Mouse (Mus musculus): ENCODE data around the gene Vps52.
A peak's percentile ranks its signal among the peaks of the same experiment; 100 is the strongest.
"Not testable (repeated sequence)": the region's sequence is repeated elsewhere in the genome, so short reads cannot be mapped to it uniquely, and the experiment has no call there.

Vps52 gene

GRCm38 (mm10) chr17:33968489-33968888, 12.9 kb downstream of the Vps52 start:
- peak; percentile 79 for DNase-seq

DNA sequence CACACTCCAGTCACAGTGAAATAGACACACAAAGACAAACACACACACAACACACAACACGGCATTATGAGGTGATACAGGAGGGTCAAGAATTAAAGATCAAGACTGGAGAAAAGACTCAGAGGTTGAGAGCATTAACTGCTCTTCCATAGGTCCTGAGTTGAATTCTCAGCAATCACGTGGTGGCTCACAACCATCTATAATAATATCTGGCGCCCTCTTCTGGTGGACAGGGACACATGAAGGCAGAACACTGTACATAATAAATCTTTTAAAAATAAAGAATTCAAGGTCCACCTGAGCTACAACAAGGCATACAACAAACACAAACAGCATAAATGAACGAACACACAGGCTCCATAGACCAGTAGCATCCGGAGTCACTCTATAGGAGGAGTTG, 13.3 kb downstream of the Vps52 start:
- DNase-seq = peak; percentile 64

- DNase-seq = no peak
Measured at GRCm38 (mm10) chr17:33969394-33969793, 13.8 kb downstream of the Vps52 start.

- no peak for DNase-seq
Measured at GRCm38 (mm10) chr17:33972691-33973090, 17.1 kb downstream of the Vps52 start.

- no peak for DNase-seq
Measured at GRCm38 (mm10) chr17:33973572-33973971, 18.0 kb downstream of the Vps52 start.

- DNase-seq = no peak
Measured at GRCm38 (mm10) chr17:33977861-33978557, 22.4 kb downstream of the Vps52 start.

DNA sequence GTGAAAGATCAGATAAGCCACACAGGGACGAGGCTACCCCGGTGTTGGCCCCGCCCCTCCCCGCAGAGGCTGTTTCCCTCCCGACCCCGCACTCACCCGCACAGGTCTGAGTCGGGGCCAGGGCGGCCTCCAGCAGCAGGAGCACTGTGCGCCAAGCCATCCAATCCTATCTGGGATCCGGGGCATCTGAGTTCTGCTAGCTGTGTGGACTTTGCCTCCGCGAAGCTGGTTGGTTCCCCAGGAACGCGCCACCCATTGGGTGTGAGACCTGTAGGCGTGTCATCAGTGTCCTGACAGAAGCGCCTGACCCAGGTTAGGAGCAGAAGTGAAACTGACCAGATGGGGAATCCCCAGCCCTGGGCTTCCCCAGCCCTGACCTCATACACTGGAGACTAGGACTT, 23.0 kb downstream of the Vps52 start:
- DNase-seq = peak; percentile 60

GRCm38 (mm10) chr17:33979512-33980050, 24.0 kb downstream of the Vps52 start:
- DNase-seq = no peak

GRCm38 (mm10) chr17:33980181-33981035, 24.8 kb downstream of the Vps52 start:
- no peak for DNase-seq

DNA sequence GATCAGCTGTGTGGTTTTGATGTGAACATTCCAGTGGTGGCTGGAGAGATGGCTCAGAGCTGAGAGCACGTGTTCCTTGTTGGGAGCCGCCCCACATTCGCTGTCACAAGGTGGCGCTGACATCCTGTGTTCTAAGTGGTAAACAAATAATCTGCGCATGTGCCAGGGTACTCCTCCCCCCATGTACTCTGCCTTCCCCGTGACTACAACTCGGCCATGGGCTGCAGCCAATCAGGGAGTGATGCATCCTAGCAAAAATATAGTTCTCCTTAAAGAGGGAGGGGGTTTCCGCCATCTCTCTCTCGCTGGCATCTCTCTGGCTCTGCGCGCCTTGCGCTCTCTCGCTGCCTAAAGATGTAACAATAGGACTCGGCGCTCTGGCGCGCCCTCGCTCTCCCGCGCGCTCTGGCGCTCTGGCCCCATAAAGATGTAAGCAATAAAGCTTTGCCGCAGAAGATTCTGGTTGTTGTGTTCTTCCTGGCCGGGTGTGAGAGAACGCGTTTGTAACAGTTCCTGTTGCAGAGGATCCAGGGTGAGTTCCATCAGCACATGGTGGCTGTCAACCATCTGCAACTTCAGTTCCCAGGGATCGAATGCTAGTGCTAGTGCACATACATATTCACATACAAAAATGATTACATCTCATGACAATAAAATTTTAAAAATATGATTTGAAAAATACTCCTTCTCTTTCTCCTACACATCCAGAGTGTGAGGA, 25.7 kb downstream of the Vps52 start:
- peak; percentile 91 for DNase-seq

DNA sequence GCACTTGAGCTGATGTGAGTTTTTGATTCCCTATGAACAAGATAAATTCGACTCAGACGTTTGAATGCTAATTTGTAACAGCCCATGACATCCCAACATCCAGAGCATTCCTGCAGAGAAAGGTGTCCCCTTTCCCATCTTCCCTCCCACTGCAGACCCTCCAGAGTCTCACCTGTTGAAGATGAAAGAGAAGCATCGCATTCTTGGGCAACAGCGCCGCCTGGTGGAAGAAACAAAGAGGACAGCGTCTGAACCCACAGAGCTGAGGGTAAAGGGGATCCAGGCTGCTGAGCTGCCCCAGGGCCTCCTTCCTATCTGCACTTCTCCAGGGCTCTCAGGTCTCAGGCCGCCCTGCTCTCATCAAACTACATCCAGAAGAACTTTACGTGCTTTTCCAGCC, 26.5 kb downstream of the Vps52 start:
- peak; percentile 83 for DNase-seq

DNA sequence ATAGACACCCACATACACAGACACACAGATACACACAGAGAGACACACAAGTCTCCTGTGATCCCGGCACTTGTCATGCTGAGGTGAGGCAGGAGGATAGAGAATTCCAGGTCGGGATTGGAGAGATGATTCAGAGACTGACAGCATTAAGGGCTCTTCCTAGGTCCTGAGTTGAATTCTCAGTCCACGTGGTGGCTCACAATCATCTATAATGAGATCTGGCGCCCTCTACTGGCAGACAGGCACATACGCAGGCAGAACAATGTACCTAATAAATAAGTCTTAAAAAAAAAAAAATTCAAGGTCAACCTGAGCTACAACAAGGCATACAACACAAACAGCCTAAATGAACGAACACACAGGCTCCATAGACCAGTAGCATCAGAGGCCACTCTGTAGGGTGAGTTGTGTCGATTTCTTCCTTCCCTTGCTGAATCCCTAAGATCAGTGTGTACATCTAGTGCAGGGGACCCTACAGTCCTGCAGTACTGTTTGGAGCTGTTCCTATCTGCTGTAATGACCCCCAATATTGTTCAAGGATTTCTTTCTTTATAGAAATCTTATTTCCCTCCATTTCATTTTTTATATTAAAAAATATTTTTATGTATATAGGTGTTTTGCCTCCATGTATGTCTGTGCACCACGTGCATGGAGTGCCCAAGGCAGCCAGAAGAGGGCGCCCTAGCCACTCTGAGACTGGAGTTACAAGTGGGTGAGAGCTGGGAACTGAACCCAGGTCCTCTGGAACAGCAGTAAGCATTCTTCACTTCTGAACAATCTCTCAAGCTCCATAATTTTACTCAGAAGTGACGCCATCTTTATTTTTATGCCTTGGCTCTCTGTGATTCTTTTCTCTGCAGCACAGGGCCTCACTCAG, 36.4 kb downstream of the Vps52 start:
- peak; percentile 62 for DNase-seq

GRCm38 (mm10) chr17:33994959-33995358, 39.3 kb downstream of the Vps52 start:
- no peak for DNase-seq

DNA sequence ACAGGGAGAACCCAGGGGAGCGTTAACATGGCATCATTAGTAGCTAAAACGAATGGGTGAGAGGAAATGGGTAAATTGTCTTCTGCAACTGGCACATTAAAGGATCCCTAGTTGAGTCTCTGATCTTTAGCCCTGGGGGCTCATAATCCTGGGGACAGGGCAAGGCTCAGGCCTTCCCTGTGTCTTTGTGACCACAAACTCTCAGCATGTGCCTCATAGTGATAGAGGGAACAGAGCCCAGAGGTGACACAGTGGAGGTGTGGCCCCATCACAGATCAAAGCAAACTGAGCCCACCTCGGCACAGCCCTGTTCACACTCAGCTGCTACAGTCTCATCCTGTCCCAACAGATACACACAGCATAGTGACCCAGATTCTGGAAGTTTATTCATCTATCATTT, 40.0 kb downstream of the Vps52 start:
- DNase-seq = no peak

DNA sequence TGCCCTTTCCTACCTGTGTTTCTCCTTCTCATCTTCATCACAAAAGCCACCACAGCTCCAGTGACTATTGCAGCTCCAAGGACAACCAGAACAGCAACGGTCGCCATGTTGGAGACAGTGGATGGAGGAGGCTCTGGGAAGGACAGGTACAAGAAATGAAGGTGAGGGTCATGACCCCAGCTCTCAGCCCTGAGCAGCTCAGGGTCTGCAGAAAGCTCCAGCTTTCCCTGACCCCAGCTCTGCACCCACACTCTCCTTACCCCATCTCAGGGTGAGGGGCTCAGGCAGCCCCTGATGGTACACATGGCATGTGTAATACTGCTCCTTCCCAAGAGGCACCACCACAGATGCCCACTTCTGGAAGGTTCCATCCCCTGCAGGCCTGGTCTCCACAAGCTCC, 41.4 kb downstream of the Vps52 start:
- not testable (repeated sequence) for DNase-seq

DNA sequence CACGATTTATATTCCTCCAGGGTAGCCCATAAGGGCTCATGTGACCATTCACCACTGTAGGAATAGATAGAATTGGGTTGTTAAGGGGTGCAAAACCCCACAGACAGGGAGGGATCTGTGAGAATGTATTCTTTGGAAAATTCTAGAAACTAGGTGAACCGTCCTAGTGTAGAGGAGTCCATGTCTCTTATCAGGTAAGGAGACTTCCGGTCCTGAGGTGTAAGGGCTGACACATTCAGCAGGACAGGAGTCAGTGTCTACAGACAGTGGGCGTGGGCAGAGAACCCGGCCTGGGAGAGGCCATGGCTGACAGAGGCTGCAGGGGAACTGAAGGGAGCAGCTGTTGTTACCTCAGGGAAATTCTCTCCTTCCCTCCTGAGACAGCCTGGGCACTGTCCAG, 43.1 kb downstream of the Vps52 start:
- not testable (repeated sequence) for DNase-seq

- DNase-seq = peak; percentile 26
Measured at GRCm38 (mm10) chr17:33999341-34000149, 43.9 kb downstream of the Vps52 start.

DNA sequence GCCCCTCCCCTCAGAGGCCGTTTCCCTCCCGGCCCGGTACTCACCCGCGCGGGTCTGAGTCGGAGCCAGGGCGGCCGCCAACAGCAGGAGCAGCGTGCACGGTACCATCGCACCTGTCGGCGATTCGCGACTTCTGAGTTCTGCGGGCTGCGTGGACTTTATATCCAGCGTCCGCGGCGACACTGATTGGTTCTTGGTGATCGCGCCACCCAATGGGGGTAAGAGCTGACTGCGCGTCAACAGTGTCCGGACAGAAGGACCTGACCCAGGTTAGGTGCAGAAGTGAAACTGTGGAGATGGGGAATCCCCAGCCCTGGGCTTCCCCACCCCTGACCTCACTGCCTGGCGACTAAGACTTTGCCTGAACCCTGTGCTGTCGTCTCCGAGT, 44.5 kb downstream of the Vps52 start, which contains the start of gene H2-K1:
Gene H2-K1 (minus strand): TSS at position 198 of the 388 bp plus-strand sequence.
- DNase-seq = peak; percentile 81

DNA sequence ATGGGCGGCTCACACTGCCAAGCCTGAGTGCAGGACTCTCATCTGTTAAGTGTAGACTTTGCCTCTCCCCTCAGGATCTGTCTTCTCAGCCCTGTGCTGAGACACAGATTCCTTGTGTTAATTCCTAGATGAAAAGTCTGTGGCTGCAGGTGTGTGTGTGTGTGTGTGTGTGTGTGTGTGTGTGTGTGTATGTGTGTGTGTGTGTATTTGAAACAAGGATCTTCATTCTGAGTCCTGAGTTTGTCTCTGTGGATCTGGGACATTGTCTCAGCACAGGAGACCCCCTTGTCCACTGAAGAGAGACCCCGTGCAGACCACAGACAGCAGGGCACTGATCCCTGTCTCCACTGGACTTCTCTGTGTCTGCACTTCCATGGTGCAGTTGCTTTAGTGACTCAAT, 45.2 kb downstream of the Vps52 start:
- not testable (repeated sequence) for DNase-seq

DNA sequence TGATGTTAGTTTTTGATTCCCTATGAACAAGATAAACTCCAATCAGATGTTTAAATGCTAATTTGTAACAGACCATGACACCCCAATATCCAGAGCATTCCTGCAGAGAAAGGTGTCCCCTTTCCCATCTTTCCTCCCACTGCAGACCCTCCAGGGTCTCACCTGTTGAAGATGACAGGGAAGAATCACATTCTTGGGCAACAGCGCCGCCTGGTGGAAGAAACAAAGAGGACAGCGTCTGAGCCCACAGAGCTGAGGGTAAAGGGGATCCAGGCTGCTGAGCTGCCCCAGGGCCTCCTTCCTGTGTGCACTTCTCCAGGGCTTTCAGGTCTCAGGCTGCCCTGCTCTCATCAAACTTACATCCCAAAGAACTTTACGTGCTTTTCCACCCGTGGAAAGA, 47.8 kb downstream of the Vps52 start:
- DNase-seq = peak; percentile 74

GRCm38 (mm10) chr17:34006570-34006969, 51.0 kb downstream of the Vps52 start:
- DNase-seq = no peak

Data from thymus, postnatal 14 days (tissue).